Mouse (Mus musculus) lung, postnatal 0 days (tissue): ENCODE measurements around the gene Npas2. TPM values are rescaled to one million over a fixed set of nuclear protein-coding genes. Genes with fewer than 3 reads are reported as not detected.

ENCODE experiments used
- ATAC-seq: fragments of 200-750 bp; cut with Nextera tagmentation; 2 replicates; pipeline ENCODE4 v1.8.0; 2017; ENCODE audit warnings: moderate library complexity
- DNase-seq: peaks from one replicate; pipeline ENCODE4 v3.0.0-alpha.2; 2016; ENCODE audit warnings: low spot score
- H3K27ac ChIP-seq: fragments of 300-500 bp; sonication (generic); 2 replicates; pipeline ENCODE4 v1.5.1; 2014; ENCODE audit warnings: antibody characterized with exemption, mild to moderate bottlenecking, low read length, mixed read lengths
- H3K27me3 ChIP-seq: fragments of 300-500 bp; sonication (generic); replicated peaks from 2 replicates; pipeline ENCODE4 v1.6.1; 2014; ENCODE audit warnings: low read length, mixed read lengths; ENCODE audit not compliant: insufficient read depth
- H3K36me3 ChIP-seq: fragments of 300-500 bp; sonication (generic); 2 replicates; pipeline ENCODE4 v1.6.1; 2014; ENCODE audit warnings: low read length, mixed read lengths; ENCODE audit not compliant: insufficient read depth
- H3K4me1 ChIP-seq: fragments of 300-500 bp; sonication (generic); 2 replicates; pipeline ENCODE4 v1.6.1; 2014; ENCODE audit warnings: antibody characterized with exemption, low read depth, low read length, mixed read lengths; ENCODE audit not compliant: insufficient read depth
- H3K4me2 ChIP-seq: fragments of 300-500 bp; sonication (generic); replicated peaks from 2 replicates; pipeline ENCODE4 v1.6.1; 2014; ENCODE audit warnings: low read depth, mild to moderate bottlenecking, low read length, moderate library complexity, mixed read lengths
- H3K4me3 ChIP-seq: fragments of 300-500 bp; sonication (generic); 2 replicates; pipeline ENCODE4 v1.5.1; 2014; ENCODE audit warnings: low read depth, low read length
- H3K9ac ChIP-seq: fragments of 300-500 bp; sonication (generic); replicated peaks from 2 replicates; pipeline ENCODE4 v1.6.1; 2014; ENCODE audit warnings: low read depth, mild to moderate bottlenecking
- H3K9me3 ChIP-seq: fragments of 300-500 bp; sonication (generic); 2 replicates; pipeline ENCODE4 v1.6.1; 2016; ENCODE audit warnings: low read length, mixed read lengths
- CTCF ChIP-seq: IDR thresholded peaks from 2 replicates; pipeline ENCODE4 v1.5.1; 2016; ENCODE audit warnings: antibody characterized with exemption, mild to moderate bottlenecking
- EP300 ChIP-seq: IDR thresholded peaks from 2 replicates; pipeline ENCODE4 v1.6.1; 2016; ENCODE audit warnings: antibody characterized with exemption, mild to moderate bottlenecking, control low read depth
- WGBS: fragments of 180-500 bp; shearing (Covaris S2); extraction: QIAGEN DNeasy Blood & Tissue Kit; methylation state at CpG from one replicate; pipeline ENCODE4 v1.1.7; 2014; 5-methylcytosine and 5-hydroxymethylcytosine counted together
- polyA plus RNA-seq: library from polyadenylated mRNA; unstranded; fragments of >200 nt; fragmentation: Nextera tagmentation; extraction: Ambion mirVana; gene quantifications from 2 replicates; pipeline ENCODE4 v1.2.1, GENCODE M21; 2015

Gene Npas2
- polyA plus RNA-seq, 1 experiment from 2014 or later = 2.2 TPM

- Histone ChIP-seq H3K36me3 (no peaks in the 10 kb centered on the region), H3K4me1 (no peaks in the 10 kb centered on the region), H3K4me2 (no peak overlapping the region), H3K9ac (no peak overlapping the region), H3K9me3 (no peaks in the 10 kb centered on the region), H3K4me3 (no peak overlapping the region), H3K27me3 (no peaks in the 10 kb centered on the region), H3K27ac (no peak overlapping the region)
- WGBS = 85% methylated on average over 11 of the region's 11 CpGs
- DNase-seq (no peak), ATAC-seq (no peak)
- TF ChIP-seq EP300 (no peak), CTCF (no peak)
Measured at GRCm38 (mm10) chr1:39179806-39180205, 13.7 kb upstream of the Npas2 start.

- WGBS = 92% methylated on average over 1 of the region's 1 CpGs
- Histone ChIP-seq H3K4me3 (no peak overlapping the region), H3K27me3 (no peaks in the 10 kb centered on the region), H3K9ac (no peak overlapping the region), H3K9me3 (no peaks in the 10 kb centered on the region), H3K4me2 (no peak overlapping the region), H3K36me3 (no peaks in the 10 kb centered on the region), H3K4me1 (peaks cover under 1% of the 10 kb centered on the region; the same call in 1 of the 2 replicates), H3K27ac (no peak overlapping the region)
- DNase-seq (no peak), ATAC-seq (no peak)
- TF ChIP-seq EP300 = no peak
- peak; percentile 20 for TF ChIP-seq CTCF
Measured at GRCm38 (mm10) chr1:39180517-39180916, 13.0 kb upstream of the Npas2 start.

GRCm38 (mm10) chr1:39181901-39182300 lies 11.6 kb upstream of the Npas2 start:
- Histone ChIP-seq H3K9me3 (no peaks in the 10 kb centered on the region), H3K36me3 (no peaks in the 10 kb centered on the region), H3K27me3 (no peaks in the 10 kb centered on the region), H3K4me2 (no peak overlapping the region), H3K9ac (no peak overlapping the region), H3K27ac (no peak overlapping the region), H3K4me1 (peaks cover 10% of the 10 kb centered on the region; the same call in 1 of the 2 replicates), H3K4me3 (no peak overlapping the region)
- ATAC-seq (no peak), DNase-seq (no peak)
- WGBS = 85% methylated on average over 4 of the region's 4 CpGs
- TF ChIP-seq EP300 (no peak), CTCF (no peak)

- no peaks in the 10 kb centered on the region for H3K36me3 ChIP-seq
- no peak overlapping the region for H3K4me2 ChIP-seq
- ATAC-seq = no peak
- peak; percentile 44; the same call in 1 of the 2 replicates for TF ChIP-seq EP300
- no peak for TF ChIP-seq CTCF
- H3K4me1 ChIP-seq = peaks cover 10% of the 10 kb centered on the region; the same call in 1 of the 2 replicates
- H3K9me3 ChIP-seq = no peaks in the 10 kb centered on the region
- H3K4me3 ChIP-seq = no peak overlapping the region
- peak; percentile 21 for DNase-seq
- no peak overlapping the region for H3K9ac ChIP-seq
- no peak overlapping the region for H3K27ac ChIP-seq
- H3K27me3 ChIP-seq = no peaks in the 10 kb centered on the region
- WGBS = 42% methylated on average over 5 of the region's 5 CpGs
Measured at GRCm38 (mm10) chr1:39185833-39186232, 7.7 kb upstream of the Npas2 start.

- DNase-seq = peak; percentile 84
- Histone ChIP-seq H3K27me3 (no peaks in the 10 kb centered on the region), H3K4me2 (no peak overlapping the region), H3K9ac (no peak overlapping the region), H3K4me3 (no peak overlapping the region), H3K4me1 (peaks cover 10% of the 10 kb centered on the region; the same call in 1 of the 2 replicates), H3K27ac (peak overlapping the region; percentile 66), H3K9me3 (no peaks in the 10 kb centered on the region), H3K36me3 (no peaks in the 10 kb centered on the region)
- ATAC-seq = peak; percentile 87
- TF ChIP-seq EP300 (peak; percentile 39; the same call in 1 of the 2 replicates), CTCF (no peak)
- WGBS = 33% methylated on average over 6 of the region's 6 CpGs
Measured at GRCm38 (mm10) chr1:39186711-39187437, 6.7 kb upstream of the Npas2 start.

- ATAC-seq (peak; percentile 55), DNase-seq (peak; percentile 79)
- no peak overlapping the region for H3K4me2 ChIP-seq
- no peak for TF ChIP-seq EP300
- no peak for TF ChIP-seq CTCF
- no peak overlapping the region for H3K9ac ChIP-seq
- peaks cover 7% of the 10 kb centered on the region; the same call in 1 of the 2 replicates for H3K27me3 ChIP-seq
- no peaks in the 10 kb centered on the region for H3K9me3 ChIP-seq
- no peak overlapping the region for H3K4me3 ChIP-seq
- H3K27ac ChIP-seq = peak overlapping the region; percentile 49; the same call in 1 of the 2 replicates
- H3K36me3 ChIP-seq = no peaks in the 10 kb centered on the region
- WGBS = 30% methylated on average over 5 of the region's 5 CpGs
- H3K4me1 ChIP-seq = peaks cover 13% of the 10 kb centered on the region
Measured at GRCm38 (mm10) chr1:39191122-39191521, 2.4 kb upstream of the Npas2 start.
